Mouse (Mus musculus) Patski (cell line): Measurements from ENCODE around the gene Uty. TPM values are rescaled to one million over a fixed set of nuclear protein-coding genes. Genes with fewer than 3 reads are reported as not detected.

Source experiments
- ATAC-seq: fragments of 100-300 bp; one replicate; pipeline ENCODE4 v1.8.0; 2021
- CTCF ChIA-PET: fragments of 350-600 bp; sonication (Branson Sonifier 250); formaldehyde crosslinking; loops from one replicate; lab custom pipeline; 2022; ENCODE audit warnings: inconsistent platforms; lab: Charles Lee
- POLR2A ChIA-PET: fragments of 350-600 bp; sonication (Branson Sonifier 250); formaldehyde crosslinking; loops from one replicate; lab custom pipeline; 2022; ENCODE audit warnings: antibody characterized with exemption, inconsistent platforms; lab: Charles Lee
- DNase-seq: peaks from one replicate; pipeline ENCODE4 v3.0.0-alpha.2; 2011; ENCODE audit warnings: low read depth, low spot score
- H3K27me3 ChIP-seq: fragments of 371-371 bp; one replicate; pipeline ENCODE4 v1.5.1; 2021
- CTCF ChIP-seq: fragments of 100-300 bp; IDR thresholded peaks from one replicate; pipeline ENCODE4 v1.5.1; 2021
- in situ Hi-C: fragments of 300-500 bp; cut with MboI; formaldehyde crosslinking; loops from 3 replicates; pipeline ENCODE4 v1.11.1; 2018; ENCODE audit warnings: low pct_unique_long_range_greater_than_20kb, mixed read lengths
- polyA plus RNA-seq: library from polyadenylated mRNA; unstranded; gene quantifications from one replicate; pipeline ENCODE4 v1.2.3, GENCODE M21; 2021

The Uty gene
- polyA plus RNA-seq: not detected

- DNase-seq (no peak), ATAC-seq (no peak)
- no peaks in the 10 kb centered on the region for H3K27me3 ChIP-seq
- POLR2A ChIA-PET: no interaction called here
- in situ Hi-C loops: no loop called here
- CTCF ChIA-PET: no interaction called here
- no peak for TF ChIP-seq CTCF
Measured at GRCm38 (mm10) chrY:1245426-1245863, at the start of gene Uty. Gene Uty (minus strand): TSS chrY:1245759.

GRCm38 (mm10) chrY:1293708-1294107, 48.1 kb upstream of the Uty start:
- POLR2A ChIA-PET: no interaction called here
- TF ChIP-seq CTCF: no peak
- DNase-seq (no peak), ATAC-seq (no peak)
- no peaks in the 10 kb centered on the region for H3K27me3 ChIP-seq
- CTCF ChIA-PET: no interaction called here
- in situ Hi-C loops: no loop called here

GRCm38 (mm10) chrY:1286171-1286795, 40.7 kb upstream of the Uty start, which contains the start of gene Ddx3y:
Gene Ddx3y (minus strand): TSS chrY:1286629.
- in situ Hi-C loops: no loop called here
- CTCF ChIA-PET: no interaction called here

GRCm38 (mm10) chrY:1285735-1286134, 40.2 kb upstream of the Uty start:
- ATAC-seq (no peak), DNase-seq (no peak)
- CTCF ChIA-PET: no interaction called here
- no peaks in the 10 kb centered on the region for H3K27me3 ChIP-seq
- TF ChIP-seq CTCF: no peak
- in situ Hi-C loops: no loop called here
- POLR2A ChIA-PET: no interaction called here

More at GRCm38 (mm10) chrY:1286171-1286795, 40.7 kb upstream of the Uty start, which contains the start of gene Ddx3y:
- TF ChIP-seq CTCF: no peak
- ATAC-seq (no peak), DNase-seq (no peak)
- POLR2A ChIA-PET: no interaction called here
- H3K27me3 ChIP-seq: no peaks in the 10 kb centered on the region

GRCm38 (mm10) chrY:1246117-1246516, 558 bp upstream of the Uty start:
- ChIA-PET POLR2A (no interaction called here), CTCF (no interaction called here)
- H3K27me3 ChIP-seq: no peaks in the 10 kb centered on the region
- ATAC-seq (no peak), DNase-seq (no peak)
- in situ Hi-C loops: no loop called here
- no peak for TF ChIP-seq CTCF

- DNase-seq: no peak
- TF ChIP-seq CTCF: no peak
- ChIA-PET CTCF (no interaction called here), POLR2A (no interaction called here)
- ATAC-seq: no peak
- H3K27me3 ChIP-seq: no peaks in the 10 kb centered on the region
- in situ Hi-C loops: no loop called here
Measured at GRCm38 (mm10) chrY:1244940-1245339, 619 bp downstream of the Uty start.

GRCm38 (mm10) chrY:1244421-1244820, 1.1 kb downstream of the Uty start:
- no peak for DNase-seq
- POLR2A ChIA-PET: no interaction called here
- H3K27me3 ChIP-seq: no peaks in the 10 kb centered on the region
- CTCF ChIA-PET: no interaction called here
- no peak for ATAC-seq
- no peak for TF ChIP-seq CTCF
- in situ Hi-C loops: no loop called here

- no peak for TF ChIP-seq CTCF
- DNase-seq (no peak), ATAC-seq (no peak)
- H3K27me3 ChIP-seq: no peaks in the 10 kb centered on the region
- ChIA-PET POLR2A (no interaction called here), CTCF (no interaction called here)
- in situ Hi-C loops: no loop called here
Measured at GRCm38 (mm10) chrY:1220001-1220400, 25.6 kb downstream of the Uty start.

GRCm38 (mm10) chrY:1178476-1178875, 67.1 kb downstream of the Uty start:
- POLR2A ChIA-PET: no interaction called here
- CTCF ChIA-PET: no interaction called here
- DNase-seq: no peak
- no peaks in the 10 kb centered on the region for H3K27me3 ChIP-seq
- in situ Hi-C loops: no loop called here
- TF ChIP-seq CTCF: no peak
- ATAC-seq: no peak

GRCm38 (mm10) chrY:1163054-1163453, 82.5 kb downstream of the Uty start:
- TF ChIP-seq CTCF: no peak
- no peak for ATAC-seq
- no peaks in the 10 kb centered on the region for H3K27me3 ChIP-seq
- POLR2A ChIA-PET: no interaction called here
- DNase-seq: no peak
- CTCF ChIA-PET: no interaction called here
- in situ Hi-C loops: no loop called here

- ChIA-PET POLR2A (no interaction called here), CTCF (no interaction called here)
- in situ Hi-C loops: no loop called here
- no peak for DNase-seq
- TF ChIP-seq CTCF: no peak
- no peaks in the 10 kb centered on the region for H3K27me3 ChIP-seq
- ATAC-seq: no peak
Measured at GRCm38 (mm10) chrY:1116153-1116552, 129.4 kb downstream of the Uty start.

- H3K27me3 ChIP-seq: no peaks in the 10 kb centered on the region
- ChIA-PET CTCF (no interaction called here), POLR2A (no interaction called here)
- DNase-seq (no peak), ATAC-seq (no peak)
- in situ Hi-C loops: no loop called here
- no peak for TF ChIP-seq CTCF
Measured at GRCm38 (mm10) chrY:1114016-1114415, 131.5 kb downstream of the Uty start.

Other genes starting within 250 kb of the Uty start
- gene Eif2s3y, start 235.2 kb downstream of the Uty start, polyA plus RNA-seq: not detected
- gene Ddx3y, start 40.9 kb upstream of the Uty start, polyA plus RNA-seq: not detected
- not detected for gene Usp9y, start 214.0 kb upstream of the Uty start, polyA plus RNA-seq